Mouse (Mus musculus) heart, embryonic 15.5 days (tissue): ENCODE measurements around the gene Hsp90aa1. TPM values are rescaled to one million over a fixed set of nuclear protein-coding genes. Genes with fewer than 3 reads are reported as not detected.
"Not testable (repeated sequence)": the region's sequence is repeated elsewhere in the genome, so short reads cannot be mapped to it uniquely, and the experiment has no call there.

ENCODE experiments used
- ATAC-seq: fragments of 200-750 bp; cut with Nextera tagmentation; replicated peaks from 2 replicates; pipeline ENCODE4 v1.8.0; 2017; ENCODE audit warnings: low read depth, moderate TSS enrichment; ENCODE audit not compliant: insufficient number of reproducible peaks, insufficient read depth, low FRiP score
- H3K27ac ChIP-seq: fragments of 300-500 bp; sonication (generic); 2 replicates; pipeline ENCODE4 v1.5.1; 2015; ENCODE audit warnings: mild to moderate bottlenecking, inconsistent platforms
- H3K27me3 ChIP-seq: fragments of 300-500 bp; sonication (generic); 2 replicates; pipeline ENCODE4 v1.6.1; 2015; ENCODE audit warnings: inconsistent platforms
- H3K36me3 ChIP-seq: fragments of 300-500 bp; sonication (generic); 2 replicates; pipeline ENCODE4 v1.6.1; 2015; ENCODE audit warnings: mild to moderate bottlenecking, inconsistent platforms
- H3K4me1 ChIP-seq: fragments of 300-500 bp; sonication (generic); replicated peaks from 2 replicates; pipeline ENCODE4 v1.6.1; 2015; ENCODE audit warnings: inconsistent platforms
- H3K4me2 ChIP-seq: fragments of 300-500 bp; sonication (generic); 2 replicates; pipeline ENCODE4 v1.6.1; 2015; ENCODE audit warnings: inconsistent platforms, mild to moderate bottlenecking, moderate library complexity
- H3K4me3 ChIP-seq: fragments of 300-500 bp; sonication (generic); 2 replicates; pipeline ENCODE4 v1.5.1; 2015; ENCODE audit warnings: mild to moderate bottlenecking, inconsistent platforms
- H3K9ac ChIP-seq: fragments of 300-500 bp; sonication (generic); 2 replicates; pipeline ENCODE4 v1.6.1; 2015; ENCODE audit warnings: mild to moderate bottlenecking, inconsistent platforms
- H3K9me3 ChIP-seq: fragments of 300-500 bp; sonication (generic); replicated peaks from 2 replicates; pipeline ENCODE4 v1.6.1; 2016; ENCODE audit warnings: inconsistent platforms
- WGBS: fragments of 180-500 bp; shearing (Covaris S2); methylation state at CpG from one replicate; pipeline ENCODE4 v1.1.7; 2015; ENCODE audit warnings: mixed read lengths; 5-methylcytosine and 5-hydroxymethylcytosine counted together
- polyA plus RNA-seq: library from polyadenylated mRNA; unstranded; fragments of >200 nt; fragmentation: Nextera tagmentation; extraction: Ambion mirVana; gene quantifications from 2 replicates; pipeline ENCODE4 v1.2.1, GENCODE M21; 2015

Gene Hsp90aa1
- polyA plus RNA-seq, 1 experiment from 2014 or later, result 603 TPM

- Histone ChIP-seq H3K9me3 (no peaks in the 10 kb centered on the region), H3K36me3 (no peaks in the 10 kb centered on the region), H3K4me3 (no peak overlapping the region), H3K27ac (no peak overlapping the region), H3K9ac (no peak overlapping the region), H3K4me1 (no peaks in the 10 kb centered on the region), H3K4me2 (no peak overlapping the region), H3K27me3 (peaks cover 1% of the 10 kb centered on the region)
- 79% methylated on average over 6 of the region's 6 CpGs for WGBS
- ATAC-seq, result no peak
These were observed 11.7 kb upstream of the Hsp90aa1 start for GRCm38 (mm10) chr12:110714215-110714614.

DNA sequence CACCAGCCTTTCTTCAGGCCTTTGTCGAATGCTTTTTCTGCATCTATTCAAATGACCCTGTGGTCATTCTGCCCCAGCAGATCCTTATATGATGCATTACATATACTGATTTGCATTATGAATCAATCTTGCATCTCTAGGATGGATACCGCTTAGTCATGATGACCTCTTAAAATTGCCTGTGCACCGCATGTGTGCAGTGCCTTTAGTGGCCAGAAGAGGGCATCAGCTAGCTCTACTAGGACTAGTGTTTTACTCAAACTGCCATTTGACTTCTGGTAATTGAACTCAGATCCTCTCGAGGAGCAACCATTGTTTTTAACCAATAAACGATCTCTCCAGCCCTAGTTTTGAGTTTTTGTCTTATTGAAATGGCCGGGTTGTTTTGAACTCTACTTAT lies 11.3 kb upstream of the Hsp90aa1 start:
- Histone ChIP-seq H3K27me3 (no peaks in the 10 kb centered on the region), H3K36me3 (no peaks in the 10 kb centered on the region), H3K27ac (no peak overlapping the region), H3K9ac (no peak overlapping the region), H3K9me3 (no peaks in the 10 kb centered on the region), H3K4me1 (no peaks in the 10 kb centered on the region), H3K4me3 (no peak overlapping the region), H3K4me2 (no peak overlapping the region)
- WGBS, result 93% methylated on average over 6 of the region's 6 CpGs
- ATAC-seq, result no peak

DNA sequence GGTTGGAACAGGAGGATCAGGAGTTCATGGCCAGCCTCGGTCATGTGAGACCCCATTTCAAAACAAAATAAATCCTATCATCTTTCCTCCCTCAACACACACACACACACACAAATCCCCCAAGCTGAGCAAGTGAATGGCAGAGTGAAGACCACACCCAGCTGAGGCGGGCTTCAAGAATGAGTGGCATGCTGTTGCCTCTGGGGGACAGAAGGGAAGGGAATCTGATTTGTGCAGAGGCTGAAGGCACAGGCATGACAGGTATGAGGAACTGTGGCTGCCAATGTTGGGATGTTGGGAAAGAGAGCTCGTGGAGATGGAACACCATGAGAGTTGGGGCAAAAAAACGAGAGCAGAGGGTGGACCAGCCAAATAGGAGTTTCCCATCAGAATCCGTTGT lies 8.7 kb upstream of the Hsp90aa1 start:
- 55% methylated on average over 5 of the region's 5 CpGs for WGBS
- Histone ChIP-seq H3K4me3 (no peak overlapping the region), H3K36me3 (no peaks in the 10 kb centered on the region), H3K4me2 (no peak overlapping the region), H3K4me1 (peaks cover 6% of the 10 kb centered on the region), H3K9me3 (no peaks in the 10 kb centered on the region), H3K9ac (no peak overlapping the region), H3K27me3 (no peaks in the 10 kb centered on the region), H3K27ac (no peak overlapping the region)
- ATAC-seq, result no peak

GRCm38 (mm10) chr12:110707451-110707850 lies 4.9 kb upstream of the Hsp90aa1 start:
- no peak for ATAC-seq
- H3K4me3 ChIP-seq, result no peak overlapping the region
- H3K9ac ChIP-seq, result no peak overlapping the region
- H3K4me2 ChIP-seq, result peak overlapping the region; percentile 65
- 89% methylated on average over 7 of the region's 7 CpGs for WGBS
- H3K36me3 ChIP-seq, result no peaks in the 10 kb centered on the region
- no peak overlapping the region for H3K27ac ChIP-seq
- H3K27me3 ChIP-seq, result no peaks in the 10 kb centered on the region
- peaks cover 14% of the 10 kb centered on the region for H3K4me1 ChIP-seq
- H3K9me3 ChIP-seq, result no peaks in the 10 kb centered on the region

GRCm38 (mm10) chr12:110706337-110707231 lies 4.1 kb upstream of the Hsp90aa1 start:
- peak overlapping the region; percentile 51 for H3K9ac ChIP-seq
- H3K4me3 ChIP-seq, result peak overlapping the region; percentile 54
- H3K4me2 ChIP-seq, result peak overlapping the region; percentile 65
- no peaks in the 10 kb centered on the region for H3K27me3 ChIP-seq
- peak overlapping the region; percentile 48 for H3K27ac ChIP-seq
- ATAC-seq, result peak; percentile 48; the same call in 1 of the 2 replicates
- no peaks in the 10 kb centered on the region for H3K36me3 ChIP-seq
- peaks cover 17% of the 10 kb centered on the region for H3K4me1 ChIP-seq
- 1% methylated on average over 27 of the region's 27 CpGs for WGBS
- H3K9me3 ChIP-seq, result no peaks in the 10 kb centered on the region

DNA sequence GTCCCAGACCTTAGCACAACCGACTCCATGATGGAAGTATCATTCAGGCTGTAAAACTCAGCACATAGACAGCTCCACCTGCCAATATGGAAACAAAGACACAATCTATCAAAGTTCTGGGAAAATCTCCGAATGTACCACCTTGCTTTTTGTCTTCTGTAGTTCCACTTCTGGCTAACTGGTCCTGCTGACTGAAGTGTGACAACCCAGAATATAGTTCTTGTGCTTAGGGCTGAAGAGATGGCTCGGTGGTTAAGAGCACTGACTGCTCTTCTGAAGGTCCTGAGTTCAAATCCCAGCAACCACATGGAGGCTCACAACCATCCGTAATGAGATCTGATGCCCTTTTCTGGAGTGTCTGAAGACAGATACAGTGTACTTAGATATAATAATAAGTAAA lies 2.9 kb upstream of the Hsp90aa1 start:
- not testable (repeated sequence) for H3K27me3 ChIP-seq, H3K4me3 ChIP-seq, H3K36me3 ChIP-seq, H3K4me2 ChIP-seq, ATAC-seq, H3K9me3 ChIP-seq, H3K27ac ChIP-seq, H3K9ac ChIP-seq
- WGBS, result 87% methylated on average over 4 of the region's 4 CpGs
- H3K4me1 ChIP-seq, result peaks cover 26% of the 10 kb centered on the region

DNA sequence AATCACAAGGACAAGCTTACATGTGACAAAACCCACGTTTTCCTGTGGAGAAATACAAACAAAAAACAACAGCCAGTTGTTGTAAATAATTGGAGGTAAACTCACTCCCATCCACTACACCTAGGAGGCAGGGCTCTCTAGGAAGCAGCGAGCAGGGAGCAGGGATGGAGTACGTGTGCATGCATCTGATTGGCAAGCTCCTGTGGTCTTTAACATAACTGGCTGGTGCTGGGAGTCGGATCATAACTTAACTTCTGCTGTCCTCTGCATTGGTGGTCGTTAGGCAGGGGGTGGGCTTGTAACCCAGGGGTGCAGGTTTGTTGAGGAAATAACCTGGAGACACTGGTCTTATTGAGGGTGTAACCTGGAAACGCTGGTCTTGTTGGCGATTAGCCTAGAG lies 1.2 kb upstream of the Hsp90aa1 start:
- H3K9me3 ChIP-seq, result no peaks in the 10 kb centered on the region
- no peaks in the 10 kb centered on the region for H3K27me3 ChIP-seq
- no peak overlapping the region for H3K4me3 ChIP-seq
- no peaks in the 10 kb centered on the region for H3K36me3 ChIP-seq
- H3K4me2 ChIP-seq, result no peak overlapping the region
- H3K9ac ChIP-seq, result no peak overlapping the region
- WGBS, result 61% methylated on average over 7 of the region's 7 CpGs
- H3K27ac ChIP-seq, result peak overlapping the region; percentile 57
- peaks cover 30% of the 10 kb centered on the region for H3K4me1 ChIP-seq
- no peak for ATAC-seq

DNA sequence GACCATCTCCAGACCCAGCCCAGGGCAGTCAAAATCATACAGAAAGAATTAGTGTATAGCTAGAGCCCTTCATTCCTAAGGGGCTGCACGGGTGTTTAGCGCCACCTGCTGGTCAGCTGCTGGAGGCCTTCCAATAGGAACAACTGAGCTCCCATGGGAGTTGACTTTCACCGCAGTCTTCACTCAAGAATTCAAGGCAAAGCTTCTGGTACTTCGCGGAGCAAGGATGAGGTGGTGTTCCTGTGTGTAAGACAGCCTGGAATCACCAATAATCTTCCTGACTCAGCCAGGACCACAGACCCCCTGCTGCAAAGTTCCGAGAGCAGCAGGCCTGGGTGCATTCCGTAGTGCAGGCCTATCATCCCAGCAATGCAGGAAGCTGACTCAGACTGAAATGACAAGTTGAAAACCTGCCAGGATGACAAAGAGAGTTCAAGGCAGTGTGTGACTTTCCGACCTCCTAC lies 512 bp upstream of the Hsp90aa1 start:
- Histone ChIP-seq H3K4me3 (peak overlapping the region; percentile 19; the same call in 1 of the 2 replicates), H3K27me3 (no peaks in the 10 kb centered on the region), H3K4me2 (peak overlapping the region; percentile 53), H3K27ac (peak overlapping the region; percentile 57), H3K9me3 (no peaks in the 10 kb centered on the region), H3K4me1 (peaks cover 36% of the 10 kb centered on the region), H3K9ac (no peak overlapping the region), H3K36me3 (no peaks in the 10 kb centered on the region)
- 8% methylated on average over 8 of the region's 8 CpGs for WGBS
- ATAC-seq, result peak; percentile 66

DNA sequence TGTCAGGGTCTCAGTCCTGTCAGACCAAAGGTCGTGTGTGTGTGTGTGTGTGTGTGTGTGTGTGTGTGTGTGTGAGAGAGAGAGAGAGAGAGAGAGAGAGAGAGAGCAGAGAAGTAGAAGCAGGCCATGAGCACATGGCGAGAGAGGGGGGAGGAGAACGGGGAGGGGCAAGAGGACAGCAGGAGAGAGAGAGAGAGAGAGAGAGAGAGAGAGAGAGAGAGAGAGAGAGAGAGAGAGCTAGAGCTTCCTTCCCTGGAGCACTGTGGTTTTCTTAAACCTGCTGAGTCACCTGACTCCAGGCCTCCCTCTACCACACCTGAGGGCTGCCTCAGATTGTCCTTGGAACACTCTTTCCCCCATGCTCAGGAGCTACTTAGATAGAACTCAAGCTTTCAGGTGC lies 1.2 kb downstream of the Hsp90aa1 start:
- not testable (repeated sequence) for ATAC-seq, H3K27ac ChIP-seq, H3K4me3 ChIP-seq, H3K36me3 ChIP-seq, H3K9ac ChIP-seq, H3K9me3 ChIP-seq, H3K4me2 ChIP-seq, H3K27me3 ChIP-seq
- 30% methylated on average over 3 of the region's 3 CpGs for WGBS
- H3K4me1 ChIP-seq, result peaks cover 37% of the 10 kb centered on the region

- no peak for ATAC-seq
- no peak overlapping the region for H3K27ac ChIP-seq
- no peaks in the 10 kb centered on the region for H3K27me3 ChIP-seq
- H3K4me3 ChIP-seq, result no peak overlapping the region
- H3K9ac ChIP-seq, result no peak overlapping the region
- H3K9me3 ChIP-seq, result no peaks in the 10 kb centered on the region
- no peak overlapping the region for H3K4me2 ChIP-seq
- WGBS, result 49% methylated on average over 2 of the region's 2 CpGs
- H3K4me1 ChIP-seq, result peaks cover 37% of the 10 kb centered on the region
- H3K36me3 ChIP-seq, result no peaks in the 10 kb centered on the region
These were observed 1.8 kb downstream of the Hsp90aa1 start for GRCm38 (mm10) chr12:110700730-110701129.

DNA sequence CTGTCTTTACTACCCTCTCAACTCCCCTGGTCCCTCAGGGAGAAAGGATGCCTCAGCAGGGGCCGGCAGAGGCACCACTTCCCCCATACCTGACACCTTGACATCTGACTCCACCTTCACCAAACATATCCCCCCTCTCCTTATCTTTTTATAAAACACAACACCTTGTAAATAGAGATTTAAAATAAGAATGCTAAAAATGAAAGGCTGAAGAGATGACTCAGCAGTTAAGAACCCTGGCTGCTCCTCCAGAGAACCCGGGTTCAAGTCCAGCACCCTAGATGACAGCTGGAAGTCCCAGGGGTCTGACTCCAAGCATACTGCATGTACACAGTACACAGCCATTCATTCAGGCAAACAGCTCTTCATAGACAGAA lies 3.4 kb downstream of the Hsp90aa1 start:
- Histone ChIP-seq H3K27ac (no peak overlapping the region), H3K4me1 (peaks cover 44% of the 10 kb centered on the region), H3K9ac (no peak overlapping the region), H3K4me3 (no peak overlapping the region), H3K27me3 (no peaks in the 10 kb centered on the region), H3K4me2 (peak overlapping the region; percentile 35), H3K36me3 (peaks cover 6% of the 10 kb centered on the region; the same call in 1 of the 2 replicates), H3K9me3 (no peaks in the 10 kb centered on the region)
- no peak for ATAC-seq
- 47% methylated on average over 2 of the region's 2 CpGs for WGBS
